Mouse (Mus musculus) lung, postnatal 4 days (tissue): ENCODE data around the gene Mrpl50.
"Not testable (repeated sequence)": the region's sequence is repeated elsewhere in the genome, so short reads cannot be mapped to it uniquely, and the experiment has no call there.

Experiments used
- DNase-seq, 2 experiments: peaks; one replicate each; pipeline ENCODE4 v3.0.0; 2021

The Mrpl50 gene

DNA sequence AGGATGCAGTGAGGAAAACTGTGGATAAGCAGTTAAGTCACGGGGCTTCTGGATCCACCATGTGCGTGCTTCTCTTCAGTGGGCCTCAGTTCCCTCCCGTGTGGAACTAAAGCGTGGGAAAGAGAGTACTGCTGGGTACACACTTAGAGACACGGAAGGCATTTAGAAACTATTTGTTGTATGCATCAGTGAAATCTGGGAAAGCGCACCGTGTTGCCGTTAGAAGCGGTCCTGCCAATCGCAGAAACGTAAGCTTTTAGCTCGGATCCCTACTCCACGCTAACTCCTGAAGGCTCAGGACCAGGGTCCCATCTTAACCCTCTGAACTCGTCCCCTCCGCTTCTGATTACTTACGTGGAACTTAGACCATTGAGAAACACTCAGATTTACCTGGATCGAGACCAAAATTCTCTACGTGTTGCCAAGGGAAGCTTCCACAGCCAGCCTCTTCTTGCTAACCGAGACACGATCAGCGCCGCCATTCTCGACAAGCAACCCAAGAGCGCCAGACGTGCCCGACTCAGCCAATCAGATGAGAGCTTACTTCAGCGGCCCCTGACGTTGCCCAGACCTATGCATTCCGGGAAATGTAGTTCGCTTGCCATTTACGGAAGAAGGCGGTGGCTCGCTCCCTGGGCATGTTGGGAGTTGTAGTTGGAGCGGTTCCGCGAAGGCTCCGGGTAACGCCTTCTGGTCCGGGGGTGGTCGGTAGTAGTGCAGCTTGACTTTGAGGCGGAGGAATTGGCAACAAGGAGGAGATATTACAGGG, at the start of gene Mrpl50, which contains the start of gene Zfp189:
Mrpl50 (minus strand) TSS at position 522 of the 769 bp plus-strand sequence.
Zfp189 (plus strand) TSS at position 605 of the 769 bp plus-strand sequence.
- peak; percentile 94 to 95 for DNase-seq

DNA sequence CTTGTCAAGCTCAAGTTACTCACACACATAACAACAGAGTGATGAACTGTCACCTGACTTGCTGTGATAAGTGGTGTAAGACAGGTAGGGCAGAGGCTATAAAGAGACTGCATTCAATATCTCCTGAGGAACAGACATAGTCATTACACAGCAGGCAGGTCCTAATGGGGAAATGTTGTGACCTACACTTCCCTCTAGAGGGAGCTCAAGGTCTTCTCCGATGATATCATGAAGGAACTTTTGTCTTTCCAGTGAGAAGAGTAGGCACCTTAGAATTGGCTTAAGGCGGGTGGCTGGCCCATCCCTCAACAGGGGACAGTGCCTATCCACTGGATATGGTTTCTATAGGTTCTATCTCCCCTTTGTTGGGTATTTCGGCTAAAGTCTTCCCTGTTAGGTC, 46.7 kb upstream of the Mrpl50 start:
- DNase-seq: peak in 1 of 2 experiments; percentile 65

DNA sequence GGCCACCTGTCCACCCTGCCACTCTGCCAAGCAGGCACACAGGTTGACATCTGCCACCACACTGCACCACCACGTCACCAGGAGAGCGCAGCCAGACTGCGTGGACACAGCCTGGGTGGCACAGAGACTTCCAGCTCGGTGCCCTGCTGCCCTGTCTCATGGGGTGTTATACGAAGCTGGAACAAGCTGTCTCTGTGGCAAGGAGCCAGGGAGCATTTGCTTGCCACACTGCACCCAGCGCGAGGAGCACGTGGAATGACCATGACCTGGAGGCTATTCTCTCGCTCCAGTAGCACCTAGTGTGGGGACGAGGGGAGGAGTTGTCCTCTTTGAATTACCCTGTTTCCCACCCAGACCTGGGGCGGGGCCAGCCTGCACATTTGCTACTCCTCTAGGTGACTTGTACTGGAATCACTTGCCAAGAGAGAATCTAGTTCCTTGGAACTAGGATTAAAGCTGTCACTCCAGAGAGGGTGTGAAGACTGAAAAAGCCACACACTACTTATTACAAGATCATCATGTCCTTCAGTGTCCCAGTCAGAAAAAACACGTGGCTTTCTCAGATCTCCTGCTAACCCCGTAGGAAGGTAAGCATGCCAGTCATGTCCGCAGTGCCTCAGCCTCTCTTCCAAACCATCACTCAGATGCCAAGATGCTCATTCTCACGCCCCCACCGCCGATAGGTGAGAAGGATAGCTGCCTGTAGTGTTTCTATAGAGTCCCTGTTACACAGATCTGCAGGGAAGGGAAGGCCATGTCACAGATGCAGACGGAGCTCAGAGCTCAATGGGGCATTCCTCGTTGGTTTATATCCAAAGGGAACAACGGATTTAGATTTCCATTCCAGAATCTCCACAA, 39.3 kb upstream of the Mrpl50 start:
- peak; percentile 5 to 36 for DNase-seq

DNA sequence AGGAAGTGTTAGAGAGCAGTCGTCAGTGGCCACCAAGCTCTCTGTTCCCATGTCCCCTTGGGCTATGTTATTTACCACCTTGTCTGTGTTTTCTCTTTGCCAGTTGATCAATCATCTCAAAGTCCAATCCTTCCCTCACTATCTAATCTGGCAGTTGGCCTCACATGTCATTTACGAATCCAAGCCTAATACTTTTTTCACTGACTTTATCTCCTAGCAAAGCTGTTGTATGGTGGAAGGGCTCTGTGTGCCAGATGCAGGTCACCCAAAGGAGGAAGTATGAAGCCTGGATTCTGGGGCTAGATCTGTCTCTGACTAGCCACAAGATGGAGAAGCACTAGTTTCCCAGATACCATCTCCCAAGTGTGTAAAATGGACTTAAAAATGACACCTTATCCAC, 37.3 kb upstream of the Mrpl50 start:
- no peak for DNase-seq

DNA sequence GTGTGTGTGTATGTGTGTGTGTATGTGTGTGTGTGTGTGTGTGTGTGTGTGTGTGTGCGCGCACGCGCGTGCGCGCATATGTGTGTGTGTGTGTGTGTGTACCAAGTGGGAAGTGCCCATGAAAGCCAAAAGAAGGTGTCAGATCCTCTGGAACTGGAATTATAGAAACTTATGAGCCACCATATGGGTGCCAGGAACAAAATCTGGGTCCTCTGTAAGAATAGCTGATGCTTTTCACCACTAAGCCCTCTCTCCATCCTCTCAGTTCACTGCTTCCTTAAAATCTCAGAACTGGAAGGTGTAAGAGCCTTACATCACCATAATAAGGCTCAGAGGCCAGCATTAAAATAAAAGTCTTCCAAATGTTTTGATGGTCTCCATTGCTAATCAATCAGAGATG, 36.5 kb upstream of the Mrpl50 start:
- no peak for DNase-seq

DNA sequence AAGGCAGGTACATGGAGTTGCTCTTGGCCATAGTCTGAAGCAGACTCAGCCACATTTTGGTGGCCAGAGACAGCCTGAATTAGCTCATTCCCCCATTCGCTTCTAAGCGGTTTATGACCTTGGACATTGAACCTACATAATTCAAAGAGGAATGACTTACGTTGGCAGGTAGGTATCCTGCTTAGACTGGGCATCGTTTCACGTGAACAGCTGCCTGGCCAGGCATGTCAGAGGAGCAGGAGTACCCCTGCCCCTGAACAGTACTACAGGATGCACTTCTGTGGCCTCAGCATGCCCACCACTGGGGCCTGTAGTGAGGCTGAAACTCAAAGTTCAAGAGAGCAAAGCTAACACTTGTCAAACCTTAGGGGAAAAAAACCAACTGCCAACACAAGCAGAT, 32.5 kb upstream of the Mrpl50 start:
- DNase-seq: no peak

DNA sequence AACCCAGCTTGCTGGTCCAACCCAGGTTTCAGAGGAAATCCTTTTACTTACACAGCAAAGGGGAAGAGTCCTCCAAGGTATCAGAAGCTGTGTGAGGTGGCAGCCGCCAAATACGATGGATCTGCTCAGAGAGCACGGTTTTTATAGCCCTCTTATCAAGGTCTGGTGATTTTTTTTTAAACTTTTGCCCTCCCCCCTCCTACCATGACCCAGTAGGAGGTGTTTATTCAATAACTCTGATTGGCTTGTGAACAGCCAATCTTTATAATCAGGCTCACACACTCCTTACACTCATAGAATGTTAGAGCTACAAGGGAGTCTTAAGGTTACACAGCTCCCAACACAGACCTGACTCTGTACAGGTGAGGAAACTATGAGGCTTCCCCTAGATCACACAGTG, 28.5 kb upstream of the Mrpl50 start, which contains the start of gene Aldob:
Aldob (minus strand) TSS at position 164 of the 400 bp plus-strand sequence.
- DNase-seq: no peak

DNA sequence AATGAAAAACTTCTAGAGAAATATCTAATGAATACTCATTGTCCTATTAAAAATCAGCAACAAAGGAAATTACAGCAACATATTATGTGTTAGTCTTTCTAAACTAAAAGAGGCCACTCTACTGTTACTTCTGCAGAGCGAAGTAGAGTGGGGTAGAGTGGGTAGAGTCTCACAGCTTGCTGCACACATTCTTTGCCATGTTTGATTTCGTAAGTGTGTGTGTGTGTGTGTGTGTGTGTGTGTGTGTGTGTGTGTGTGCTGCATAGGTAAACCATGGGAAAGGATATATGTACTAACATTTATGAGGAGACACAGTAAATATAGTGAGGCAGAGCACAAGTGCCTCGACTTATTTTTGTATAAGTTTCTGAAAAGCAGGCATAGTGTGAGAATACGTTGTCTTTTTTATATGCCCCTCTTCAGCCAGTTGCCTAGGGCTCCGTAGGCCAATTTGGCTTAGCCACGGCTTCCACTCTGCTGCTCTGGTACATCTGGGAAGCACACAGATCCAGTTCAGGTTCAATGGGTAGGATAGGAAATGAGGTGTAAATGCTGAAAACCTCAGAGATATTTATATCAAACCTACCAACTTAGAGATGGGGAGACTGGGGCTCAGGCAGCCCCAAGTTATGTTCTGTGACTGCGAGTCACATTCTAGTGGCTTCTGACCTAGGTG, 26.8 kb upstream of the Mrpl50 start:
- no peak for DNase-seq

DNA sequence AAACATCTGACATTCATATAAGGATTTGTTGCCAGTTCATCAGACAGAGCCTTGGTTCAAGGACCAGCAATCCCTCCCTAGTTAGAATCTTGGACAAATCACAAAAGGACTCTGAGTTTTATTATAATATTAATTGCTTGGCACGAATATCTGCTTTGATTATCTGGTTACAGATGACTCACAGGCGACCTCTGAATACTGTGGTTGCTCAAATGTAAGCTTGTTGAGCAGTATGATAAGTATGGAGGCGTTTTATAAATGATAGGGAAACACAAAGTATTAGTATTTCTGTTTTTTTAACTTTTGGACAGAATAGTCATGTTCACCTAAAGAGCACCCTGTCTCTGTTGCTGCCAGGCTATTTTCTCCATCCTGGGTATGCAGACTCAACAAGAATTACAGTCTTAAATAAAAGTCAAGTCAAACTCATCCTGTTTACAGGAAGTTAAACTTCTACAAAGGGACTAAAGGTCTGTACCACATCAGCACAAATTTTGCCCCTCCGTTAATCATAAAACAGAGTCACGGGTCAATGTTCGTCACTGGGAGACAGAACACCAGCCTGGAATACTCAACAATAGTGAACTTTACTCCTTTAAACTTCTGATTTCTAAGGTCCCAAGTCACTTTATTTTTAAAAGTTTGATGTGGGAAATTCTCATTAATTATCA, 26.1 kb upstream of the Mrpl50 start:
- DNase-seq: no peak

DNA sequence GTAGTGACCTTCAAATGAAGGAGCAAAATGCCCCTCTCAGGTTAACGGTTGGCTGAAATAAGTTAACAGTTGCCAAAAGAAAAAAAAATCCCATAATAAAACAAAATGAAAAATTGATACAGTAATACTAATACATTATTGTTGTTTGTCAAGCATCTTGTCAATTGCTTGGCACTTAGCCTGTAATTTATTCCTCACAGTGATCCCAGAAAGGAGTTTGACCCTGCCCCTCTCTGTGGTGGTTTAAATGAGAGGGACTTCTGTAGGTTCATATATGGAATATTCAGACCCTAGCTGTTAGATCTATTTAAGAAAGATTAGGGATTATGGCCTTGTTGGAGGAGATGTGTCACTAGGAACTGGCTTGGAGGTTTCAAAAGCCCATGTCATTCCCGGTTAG, 25.1 kb upstream of the Mrpl50 start:
- DNase-seq: no peak

DNA sequence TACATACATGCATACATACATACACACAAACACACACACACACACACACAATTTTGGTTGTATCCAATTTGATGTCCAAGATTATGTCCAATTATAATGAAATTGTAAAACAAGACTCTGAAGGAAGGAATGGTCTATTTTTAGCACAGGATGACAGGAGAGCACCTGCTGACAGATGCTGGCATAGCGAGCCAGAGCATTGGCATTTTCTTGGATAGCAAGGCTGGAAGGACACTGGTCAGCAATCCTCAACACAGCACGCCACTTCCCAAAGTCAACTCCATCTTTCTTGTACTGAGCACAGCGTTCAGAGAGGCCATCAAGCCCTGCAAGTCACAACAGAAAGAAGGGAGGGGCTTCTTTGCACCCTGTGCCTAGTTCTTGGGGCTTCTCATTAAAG, 20.1 kb upstream of the Mrpl50 start:
- no peak for DNase-seq

DNA sequence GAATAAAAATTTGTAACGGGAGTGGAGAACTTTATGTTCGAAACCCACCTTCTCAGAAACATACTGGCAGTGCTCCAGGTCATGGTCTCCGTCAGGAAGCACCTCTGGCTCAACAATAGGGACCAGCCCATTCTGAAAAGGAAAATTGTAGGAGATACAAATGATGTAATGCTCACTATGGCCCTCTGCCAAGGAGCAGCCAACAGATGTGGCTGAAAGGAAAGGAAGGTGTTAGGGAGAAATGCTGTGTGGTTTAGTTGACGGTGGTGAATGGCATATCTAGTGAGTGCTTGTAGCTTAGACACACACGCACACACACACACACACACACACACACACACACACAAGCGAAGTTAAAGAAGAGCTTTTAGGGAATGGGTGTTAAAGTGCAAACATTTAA, 18.8 kb upstream of the Mrpl50 start:
- peak in 1 of 2 experiments; percentile 19 for DNase-seq

DNA sequence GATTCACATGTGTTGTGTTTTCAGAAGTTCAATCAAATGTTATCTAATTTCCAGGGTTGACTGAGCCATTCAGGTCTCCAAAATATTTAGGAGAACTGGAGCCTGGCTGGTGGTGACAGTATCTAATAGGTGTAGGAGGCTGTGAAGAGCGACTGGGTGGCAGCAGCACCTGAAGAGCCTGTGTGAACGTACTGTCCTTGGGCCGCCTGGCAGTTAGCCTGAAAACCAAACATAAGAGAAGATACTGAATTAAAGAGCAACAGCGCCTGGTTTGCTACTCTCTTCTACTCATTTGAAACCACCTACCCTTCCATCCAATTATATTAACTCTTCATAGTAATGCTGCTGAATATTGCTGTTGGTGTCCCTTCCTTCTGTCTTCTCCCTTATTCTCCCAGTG, 15.8 kb upstream of the Mrpl50 start:
- no peak for DNase-seq

DNA sequence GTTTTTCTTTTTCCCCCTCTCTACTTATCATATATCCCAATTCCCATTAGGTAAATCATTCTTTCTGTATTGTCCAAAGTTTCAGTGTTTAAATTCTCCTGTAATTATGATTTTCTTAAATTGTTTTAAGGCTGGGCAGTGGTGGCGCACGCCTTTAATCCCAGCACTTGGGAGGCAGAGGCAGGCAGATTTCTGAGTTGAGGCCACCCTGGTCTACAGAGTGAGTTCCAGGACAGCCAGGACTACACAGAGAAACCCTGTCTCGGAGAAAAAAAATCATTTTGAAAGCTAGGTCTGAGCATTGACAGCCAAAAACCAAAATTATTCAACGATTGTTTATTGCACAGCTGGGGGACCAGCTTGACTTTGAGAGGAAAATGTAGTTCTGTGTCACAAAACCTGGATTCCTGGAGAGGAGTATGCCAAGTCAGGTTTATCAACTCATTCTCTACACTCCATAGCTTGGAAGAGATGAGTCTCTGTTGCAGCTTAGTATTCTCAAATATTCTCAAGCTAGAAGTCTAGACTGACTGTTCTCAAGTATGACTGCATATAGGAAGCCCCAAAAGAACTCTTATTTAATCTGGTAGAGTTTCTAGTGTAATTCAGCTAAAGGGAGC, 14.9 kb upstream of the Mrpl50 start:
- DNase-seq: no peak

DNA sequence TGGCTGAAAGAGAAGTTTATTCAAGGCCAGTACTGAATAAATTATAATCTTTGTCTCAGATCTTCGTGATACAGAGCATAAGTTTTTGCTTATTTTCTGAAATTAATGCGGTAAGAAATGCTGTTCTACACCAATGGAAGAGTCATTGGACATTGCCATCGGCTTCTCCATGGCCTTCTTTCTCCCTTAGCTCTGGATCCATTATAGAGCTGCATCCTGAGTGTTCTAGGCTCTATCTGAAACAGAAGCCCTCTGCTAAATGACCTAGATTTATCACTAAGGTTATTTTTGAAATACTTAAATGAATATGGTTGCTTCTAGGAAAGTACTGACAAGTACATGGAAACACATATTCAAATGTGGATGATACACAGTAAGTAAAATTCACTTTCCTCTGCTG, 14.1 kb upstream of the Mrpl50 start:
- DNase-seq: no peak

DNA sequence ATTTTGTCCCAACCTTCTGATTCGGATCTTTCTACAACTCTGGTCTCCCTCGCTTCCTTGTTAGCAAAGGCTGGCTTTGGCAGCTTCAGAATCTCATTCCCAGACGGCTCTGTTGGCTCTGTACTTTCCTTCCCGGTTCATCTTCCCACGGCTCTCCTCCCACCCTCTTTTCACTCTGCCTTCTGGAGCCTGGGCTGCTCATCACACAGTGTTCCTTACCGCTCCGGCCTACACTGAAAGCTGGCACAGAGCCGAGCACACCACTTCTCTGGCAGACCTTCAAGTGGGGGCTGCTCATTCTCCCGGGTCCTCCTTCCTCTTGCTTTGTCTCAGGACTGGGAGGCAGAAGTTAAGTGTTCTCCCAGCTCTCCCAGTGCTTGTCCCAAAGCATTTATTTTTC, 1.7 kb upstream of the Mrpl50 start:
- DNase-seq: peak; percentile 5 to 29

DNA sequence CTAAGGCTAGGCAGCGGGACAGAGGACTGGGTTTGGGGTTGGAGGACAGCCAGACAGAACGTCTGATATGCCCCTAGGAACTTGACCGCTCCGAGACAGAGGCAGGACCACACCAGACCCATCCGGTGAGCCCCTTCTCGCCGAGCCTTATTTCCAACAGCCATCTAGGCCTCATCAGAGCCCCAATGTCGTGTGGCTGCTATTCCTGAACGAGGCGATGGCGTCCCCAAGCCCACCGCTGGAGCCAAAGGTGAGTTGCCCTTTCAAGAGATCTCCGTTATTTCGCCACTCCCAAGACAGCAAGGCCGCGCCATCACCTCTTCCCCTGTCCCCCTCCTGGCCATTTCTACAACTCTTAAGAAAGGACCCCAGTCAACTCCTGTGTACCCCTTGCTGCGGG, 453 bp upstream of the Mrpl50 start:
- DNase-seq: no peak

DNA sequence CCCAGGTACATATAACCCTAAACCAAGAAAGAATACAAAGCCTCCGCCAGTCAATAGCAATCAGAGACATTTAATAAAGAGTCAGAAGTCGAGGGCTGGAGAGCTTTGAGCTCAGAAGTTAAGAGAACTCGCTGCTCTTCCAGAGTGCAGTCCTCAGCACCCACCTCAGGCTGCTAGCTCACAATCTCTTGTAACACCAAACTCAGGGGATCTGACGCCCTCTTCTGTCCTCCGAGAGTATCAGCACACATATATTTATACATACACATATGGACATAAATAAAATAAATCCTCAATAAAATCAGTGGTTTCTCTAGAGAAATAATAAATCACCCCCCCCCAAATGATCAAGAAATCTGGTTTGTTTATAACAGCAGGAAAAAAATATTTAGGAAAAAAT, 1.4 kb downstream of the Mrpl50 start:
- no peak for DNase-seq

DNA sequence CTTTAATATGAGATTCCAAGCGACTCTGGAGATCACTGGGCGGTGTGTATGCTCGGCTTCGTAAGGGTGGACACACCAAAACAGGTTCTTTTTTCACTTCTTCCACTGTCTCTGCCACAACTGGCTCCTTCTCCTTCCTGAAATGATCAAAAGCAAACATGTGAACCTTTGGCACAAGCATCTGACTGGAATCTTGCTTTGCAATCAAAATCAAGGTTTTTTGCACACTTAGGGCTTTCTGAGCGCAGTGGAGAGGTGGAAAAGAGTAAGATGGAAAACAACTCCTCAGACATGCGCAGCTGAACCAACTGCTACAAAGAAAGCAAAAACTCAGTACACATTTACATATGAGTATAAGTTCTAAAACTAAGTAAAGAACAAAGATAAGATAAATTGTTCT, 6.5 kb downstream of the Mrpl50 start:
- no peak for DNase-seq

DNA sequence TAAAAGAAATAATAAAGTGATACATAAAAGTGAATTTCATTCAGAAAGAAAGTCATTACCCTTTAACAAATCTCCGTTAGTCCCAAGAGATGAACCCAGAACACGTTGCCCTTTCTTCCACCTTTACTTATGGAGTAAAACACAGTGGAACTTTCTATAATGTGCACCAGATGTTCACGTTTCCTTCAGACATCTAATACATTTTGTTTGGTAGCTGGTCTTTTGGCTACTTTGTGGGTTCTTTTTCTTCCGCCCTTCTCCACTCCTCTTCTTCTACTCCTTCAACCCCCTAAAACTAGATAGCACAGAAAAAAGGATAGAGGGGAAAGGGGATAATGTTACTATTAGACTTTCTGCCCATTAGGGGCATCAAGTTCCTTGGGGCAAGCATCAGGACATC, 8.3 kb downstream of the Mrpl50 start:
- no peak for DNase-seq

DNA sequence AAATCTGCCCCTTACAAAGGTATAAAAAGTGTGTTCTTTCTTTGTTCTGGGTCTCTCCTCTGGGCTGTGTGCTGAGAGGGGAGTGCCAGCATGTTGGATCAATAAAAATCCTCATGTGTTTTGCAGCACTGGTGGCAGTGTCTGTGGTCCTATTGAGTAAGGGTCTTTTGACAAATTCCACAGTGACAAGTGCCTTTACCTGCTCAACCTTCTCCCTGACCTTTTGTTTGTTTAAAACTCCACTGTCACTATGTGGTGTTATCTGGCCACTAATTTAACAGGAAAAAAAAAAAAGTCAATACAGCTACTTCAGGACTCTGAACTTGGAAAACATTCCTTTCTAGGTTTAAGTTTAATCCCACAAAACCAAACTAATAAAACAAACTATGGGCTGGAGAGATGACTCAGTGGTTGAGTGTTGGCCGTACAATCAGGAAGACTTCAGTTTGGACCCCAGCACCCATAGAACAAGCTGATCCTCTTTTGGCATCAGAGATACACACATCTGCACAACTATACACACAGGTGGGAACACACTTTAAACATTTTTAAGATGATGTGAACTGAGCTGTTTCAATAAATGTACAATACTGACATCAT, 10.6 kb downstream of the Mrpl50 start:
- DNase-seq: not testable (repeated sequence)

DNA sequence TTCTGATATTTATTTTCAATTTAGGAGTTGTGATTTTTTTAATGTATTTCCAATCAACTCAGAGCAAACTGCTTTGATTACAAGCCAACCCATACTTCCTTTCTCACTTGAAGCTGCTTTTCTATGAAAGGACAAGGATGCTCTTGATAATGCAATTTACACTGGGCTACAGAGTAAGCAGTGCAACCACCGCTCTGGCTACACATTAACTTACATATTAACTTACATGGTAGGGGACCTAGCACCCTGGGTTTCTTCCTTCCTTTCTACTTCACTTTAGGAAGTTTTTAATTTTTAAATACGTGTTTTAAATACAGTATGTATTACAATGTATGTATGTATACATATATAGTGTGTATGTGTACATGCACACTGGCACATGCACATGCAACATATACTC, 11.7 kb downstream of the Mrpl50 start:
- no peak for DNase-seq
